Mouse (Mus musculus): ENCODE data around the gene Gpank1. TPM values are rescaled to one million over a fixed set of nuclear protein-coding genes. Genes with fewer than 3 reads are reported as not detected.

Gene Gpank1
- total RNA-seq (2021), result 10 to 100 TPM; 10.7 to 14.6 TPM
- long read RNA-seq, transcript Gpank1-202 (3 exons, 1,518 nt), result major isoform, 12 of 26 reads
- long read RNA-seq, partial matches to known transcripts, result 0 of 26 reads
- long read RNA-seq, other reads (novel, unspliced or antisense), result 12 of 26 reads

DNA sequence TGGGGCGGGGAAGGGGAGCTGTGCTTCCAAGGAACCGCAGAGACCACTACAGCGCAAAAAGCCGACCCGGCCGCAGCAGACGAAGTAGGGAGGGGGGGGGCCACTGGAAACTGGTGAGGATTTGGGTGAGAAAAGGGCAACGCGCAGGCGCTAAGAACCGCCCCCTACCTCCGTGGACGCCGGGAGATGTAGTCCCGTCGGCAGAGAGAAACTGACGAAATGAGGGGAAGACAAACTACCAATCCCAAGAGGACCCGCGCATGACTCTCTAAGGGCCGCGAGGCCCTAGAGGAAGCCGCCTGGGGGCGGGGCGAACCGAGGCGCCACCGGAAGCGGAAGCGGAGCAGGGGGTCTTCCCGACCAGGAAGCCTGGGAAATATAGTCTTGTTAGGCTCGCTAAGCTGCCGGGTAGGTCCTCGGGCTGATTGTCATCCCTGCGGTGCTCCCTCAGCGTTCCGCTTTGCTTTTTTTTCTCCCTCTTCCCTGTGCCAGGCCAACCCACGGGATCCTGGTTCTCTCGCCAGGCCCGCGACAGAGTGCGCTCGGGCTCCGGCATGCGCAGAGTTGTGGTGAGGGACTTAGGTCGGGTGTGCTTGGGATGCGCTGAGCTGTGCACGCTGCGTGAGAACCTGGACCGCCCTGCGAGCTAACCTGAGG, at the start of gene Gpank1:
Gene Gpank1 (plus strand): TSS at position 313 of the 657 bp plus-strand sequence.
- peak; percentile 96 to 97 for DNase-seq (ENCODE audit: low spot score in 2 of 2)

DNA sequence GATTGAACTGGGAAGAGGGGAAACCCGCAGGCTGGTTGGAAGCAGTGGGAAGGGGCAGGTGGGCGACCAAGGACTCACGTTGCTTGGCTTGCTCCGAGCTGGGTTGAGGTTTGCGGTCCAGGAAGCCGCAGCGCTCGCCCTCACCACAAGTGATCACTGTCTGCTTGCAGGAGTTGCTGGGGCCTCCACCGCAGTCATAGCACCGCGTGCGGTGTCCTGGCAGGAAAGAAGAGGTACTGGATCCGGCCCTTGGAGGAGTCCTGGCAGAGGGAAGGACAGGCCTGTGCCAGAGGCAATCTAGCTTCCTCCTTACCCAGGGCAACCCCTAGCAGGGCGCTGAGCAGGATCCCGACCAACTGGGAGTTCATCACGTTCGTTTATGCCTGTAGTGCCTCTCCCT, 47.2 kb upstream of the Gpank1 start:
- no peak for DNase-seq (ENCODE audit: low spot score in 2 of 2)

DNA sequence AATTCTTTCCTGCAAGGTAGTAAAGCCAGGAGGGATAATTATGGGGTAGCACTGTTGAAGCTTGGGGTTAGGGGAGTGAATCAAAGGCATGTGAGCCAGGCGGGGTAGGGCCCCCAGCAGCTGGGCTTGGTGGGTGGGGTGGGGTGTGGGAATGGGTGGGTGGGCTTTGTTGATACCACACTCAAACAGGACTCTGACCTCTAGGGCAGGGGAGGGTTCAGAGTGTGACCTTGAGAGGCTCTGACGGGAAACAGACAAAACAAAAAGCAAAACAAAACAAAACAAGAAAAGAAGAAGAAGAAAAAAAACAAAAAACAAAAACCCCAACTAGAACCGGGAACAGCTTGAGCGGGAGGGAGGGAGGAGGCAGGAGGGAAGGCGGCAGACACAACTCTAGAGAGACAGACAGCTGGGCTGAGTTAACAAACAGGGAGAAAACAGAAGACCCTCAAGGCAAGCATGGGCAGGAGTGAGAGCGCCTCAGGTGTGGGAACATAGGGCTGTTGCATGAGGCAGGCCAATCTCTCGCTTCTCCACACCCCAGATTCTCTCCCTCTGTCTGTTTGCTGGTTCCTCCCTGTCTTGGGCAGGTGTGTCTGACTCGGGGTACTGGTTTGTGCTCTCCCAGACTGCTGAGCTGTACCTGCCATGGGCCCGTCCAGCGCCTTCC, 44.6 kb upstream of the Gpank1 start, which contains the start of gene Ly6g6e:
Gene Ly6g6e (plus strand): TSS at position 396 of the 670 bp plus-strand sequence.
- DNase-seq (ENCODE audit: low spot score in 2 of 2), result no peak

DNA sequence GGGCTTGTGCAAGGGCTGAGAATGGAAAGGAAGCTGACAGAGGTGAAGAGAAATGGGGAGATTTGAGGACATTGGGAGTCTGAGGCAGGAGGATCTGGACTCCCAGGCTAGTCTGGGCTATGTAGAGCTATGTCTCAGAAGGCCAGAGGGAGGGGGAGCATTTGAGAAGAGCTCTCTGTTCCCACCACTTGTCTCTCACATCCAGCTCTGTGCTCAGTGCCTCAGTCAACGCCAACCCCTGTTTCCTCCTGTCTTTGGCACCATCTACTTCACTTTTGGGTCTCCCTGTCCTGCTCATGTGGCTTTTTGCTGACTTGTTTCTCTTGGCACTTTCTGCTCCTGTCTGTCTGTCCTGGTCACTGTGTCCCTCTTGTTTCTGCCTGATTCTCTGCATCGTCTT, 44.0 kb upstream of the Gpank1 start:
- no peak for DNase-seq (ENCODE audit: low spot score in 2 of 2)

DNA sequence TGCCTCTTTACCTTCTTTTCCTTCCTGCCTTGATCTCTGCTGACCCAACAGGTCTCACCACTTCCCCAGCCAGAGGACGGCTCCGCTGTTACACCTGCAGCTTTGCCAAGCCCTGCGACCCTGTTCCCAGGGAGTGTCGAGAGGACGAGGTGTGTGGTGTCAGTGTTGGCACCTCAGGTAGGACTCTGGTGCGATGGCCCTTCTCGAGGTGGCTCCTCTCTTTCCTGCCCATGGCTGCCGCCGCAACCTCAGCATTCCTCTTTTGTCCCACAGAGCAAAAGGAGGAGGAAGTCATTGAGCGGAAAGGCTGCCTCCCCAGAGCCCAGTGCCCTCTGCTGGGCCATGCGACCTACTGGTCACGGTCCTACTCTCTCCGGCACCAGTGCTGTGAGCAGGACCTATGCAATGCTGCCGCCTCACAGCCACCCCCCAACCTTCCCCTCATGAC, 43.4 kb upstream of the Gpank1 start, which contains the start of gene Ly6g6d:
Gene Ly6g6d (minus strand): TSS at position 280 of the 448 bp plus-strand sequence.
- DNase-seq (ENCODE audit: low spot score in 2 of 2), result peak in 1 of 2 experiments; percentile 43

DNA sequence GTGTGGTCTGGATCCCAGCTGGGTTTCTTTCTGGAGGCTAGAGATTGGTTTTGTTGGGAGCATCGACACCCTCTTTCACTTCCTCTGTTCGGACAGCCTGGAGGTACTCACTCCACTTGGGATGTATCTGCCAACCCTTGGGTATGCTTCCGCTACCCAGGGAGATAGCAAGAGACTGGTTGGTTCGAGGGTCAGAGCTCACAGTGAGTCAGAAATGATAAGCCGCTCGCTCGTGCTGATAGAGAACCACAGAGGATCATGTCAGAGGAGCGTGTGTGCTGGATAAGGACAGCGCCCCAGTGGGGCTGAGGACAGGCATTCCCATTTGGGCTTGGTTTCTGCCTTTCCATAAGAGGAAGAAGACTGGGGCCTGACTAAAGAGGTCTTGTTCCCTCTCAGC, 41.5 kb upstream of the Gpank1 start:
- no peak for DNase-seq (ENCODE audit: low spot score in 2 of 2)

DNA sequence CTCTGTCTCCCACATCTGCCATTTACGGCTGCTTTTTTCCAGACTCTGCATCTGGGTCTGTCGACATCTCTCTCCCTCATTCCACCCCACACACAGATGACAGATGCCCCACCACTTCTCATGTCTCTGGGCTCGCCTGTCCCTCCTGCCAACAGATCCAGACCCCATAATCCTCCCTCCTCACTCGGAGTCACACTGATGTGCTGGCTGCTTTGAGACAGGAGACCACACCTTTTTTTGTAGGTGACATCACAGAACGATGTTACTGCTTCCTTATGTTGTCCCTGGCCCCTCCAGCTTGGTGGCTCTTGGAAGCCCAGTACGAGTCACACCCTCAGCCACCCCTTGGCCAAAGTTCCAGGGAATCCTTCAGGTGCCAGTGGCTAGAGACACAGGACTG, 41.0 kb upstream of the Gpank1 start:
- no peak for DNase-seq (ENCODE audit: low spot score in 2 of 2)

DNA sequence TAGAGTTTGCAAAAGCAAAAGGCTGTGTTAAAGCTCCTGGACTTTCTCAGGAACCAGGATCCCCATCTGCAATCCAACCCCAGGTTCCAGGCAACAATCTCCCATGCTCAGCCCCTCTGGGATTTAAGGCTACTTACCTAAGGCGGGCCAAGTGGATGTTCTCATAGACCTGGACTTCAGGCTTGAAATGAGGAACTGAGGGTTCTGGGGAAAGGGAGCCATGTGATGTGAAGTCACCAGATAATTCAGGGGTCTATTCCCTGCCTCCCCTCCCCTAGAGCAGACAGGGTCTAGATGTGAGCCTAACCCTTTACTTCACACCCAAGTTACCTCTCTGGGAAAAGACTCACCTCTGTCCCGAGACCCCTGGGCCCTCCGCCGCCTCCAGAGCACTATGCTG, 40.5 kb upstream of the Gpank1 start:
- no peak for DNase-seq (ENCODE audit: low spot score in 2 of 2)

DNA sequence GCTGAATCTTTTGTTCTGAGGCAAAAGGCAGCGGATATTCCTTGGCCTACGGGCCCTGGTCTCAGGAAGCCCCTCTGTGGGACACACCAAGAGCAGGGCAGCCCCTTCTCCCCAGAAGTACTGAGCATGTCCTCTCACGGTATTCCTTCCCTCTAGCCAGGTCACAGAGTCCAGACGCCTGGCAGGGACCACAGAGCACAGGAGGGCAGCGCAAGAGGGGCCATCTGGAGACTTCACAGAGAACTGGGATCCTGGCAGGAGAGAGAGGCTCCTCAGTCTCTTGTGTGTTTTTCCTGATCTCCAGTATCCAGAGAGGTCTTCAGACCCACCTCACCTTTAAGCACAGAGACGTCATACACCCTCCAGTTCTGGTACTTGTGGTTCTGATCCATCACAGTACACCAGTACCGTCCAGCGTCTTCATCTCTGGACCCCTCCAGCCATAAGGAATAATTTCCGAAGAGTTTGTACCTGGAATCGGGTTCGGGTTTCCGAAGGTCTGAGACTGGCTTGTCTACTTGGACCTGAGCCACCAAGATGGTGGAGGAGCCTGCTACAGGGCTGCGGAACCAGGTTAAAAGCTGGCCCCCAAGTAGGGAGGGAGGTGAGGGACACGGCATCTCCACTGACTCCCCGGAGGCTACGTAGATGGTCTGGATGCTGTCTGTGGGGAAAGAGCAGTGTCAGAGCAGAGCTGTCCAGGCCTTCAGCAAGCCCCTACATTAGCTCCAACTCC, 38.2 kb upstream of the Gpank1 start:
- no peak for DNase-seq (ENCODE audit: low spot score in 2 of 2)

DNA sequence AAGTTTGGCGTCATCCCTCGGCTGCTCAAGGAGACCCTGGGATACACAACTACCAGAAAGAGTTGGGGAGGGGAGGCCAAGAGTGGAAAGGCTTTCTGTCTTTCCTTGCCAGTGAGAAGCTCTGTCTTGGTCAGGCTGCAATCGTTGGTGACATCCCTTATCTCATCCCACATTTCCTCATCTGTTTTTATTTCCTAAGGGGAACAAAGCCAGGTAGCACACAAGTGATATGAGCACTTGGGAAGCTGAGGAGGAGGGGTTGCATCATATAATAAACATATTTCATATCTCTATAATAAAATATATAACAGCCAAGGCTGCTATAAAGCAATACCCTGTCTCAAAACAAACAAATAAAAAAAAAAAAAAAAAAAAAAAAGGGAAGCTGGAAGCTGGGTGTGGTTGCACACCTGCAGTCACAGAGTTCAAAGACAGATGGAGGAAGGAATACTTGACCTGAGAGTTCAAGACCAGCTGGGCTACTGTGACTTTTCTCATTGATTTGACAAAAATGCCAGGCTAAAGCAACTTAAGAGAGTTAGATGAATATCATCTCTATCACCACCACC, 37.2 kb upstream of the Gpank1 start:
- no peak for DNase-seq (ENCODE audit: low spot score in 2 of 2)

DNA sequence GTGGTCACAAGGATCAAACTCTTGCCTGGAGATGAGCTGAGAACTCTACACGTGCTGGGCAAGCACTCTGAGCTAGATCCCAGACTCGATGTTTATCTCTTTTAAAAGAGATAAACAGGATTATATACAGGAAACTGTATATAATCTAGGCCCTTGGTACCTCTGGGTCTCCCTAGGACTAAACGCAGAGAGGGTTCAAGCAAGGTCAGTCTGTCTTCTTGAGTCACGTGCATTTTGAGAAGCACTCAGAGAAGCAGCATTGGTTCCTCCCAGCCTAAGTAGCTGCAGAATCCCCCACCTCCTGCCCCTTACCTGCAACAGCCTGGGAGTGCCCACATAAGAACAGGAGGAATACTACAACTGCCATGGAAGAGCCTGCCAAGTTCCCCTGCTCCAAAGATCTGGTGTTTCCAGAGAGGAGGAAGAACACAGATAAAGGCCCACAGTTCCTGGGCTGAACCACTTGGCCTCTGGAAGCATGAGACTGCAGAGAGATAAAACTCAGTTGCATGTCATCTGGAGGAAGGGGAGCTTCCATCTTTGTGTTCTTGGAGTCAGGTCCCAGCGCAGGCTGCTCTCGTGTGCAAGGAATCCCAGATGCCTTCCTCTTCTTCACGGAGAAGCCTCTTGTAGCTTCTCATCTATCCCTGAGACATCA, 35.9 kb upstream of the Gpank1 start, which contains the start of gene Ly6g6f:
Gene Ly6g6f (minus strand): TSS at position 403 of the 658 bp plus-strand sequence.
- no peak for DNase-seq (ENCODE audit: low spot score in 2 of 2)

DNA sequence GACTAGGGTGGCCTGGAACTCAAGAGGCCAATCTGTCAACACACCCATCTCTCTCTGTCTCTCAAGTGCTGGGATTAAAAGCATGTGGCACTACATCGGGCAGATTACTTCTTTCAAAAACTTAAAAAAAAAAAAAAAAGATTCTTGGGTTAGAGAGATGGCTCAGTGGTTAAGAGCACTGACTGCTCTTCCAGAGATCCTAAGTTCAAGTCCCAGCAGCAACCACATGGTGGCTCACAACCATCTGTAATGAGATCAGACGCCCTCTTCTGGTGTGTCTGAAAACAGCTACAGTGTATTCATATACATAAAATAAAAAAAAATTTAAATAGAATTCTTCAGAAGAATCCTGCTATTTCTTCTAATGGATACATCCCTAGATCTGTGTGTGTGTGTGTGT, 33.1 kb upstream of the Gpank1 start:
- DNase-seq (ENCODE audit: low spot score in 2 of 2), result no peak

DNA sequence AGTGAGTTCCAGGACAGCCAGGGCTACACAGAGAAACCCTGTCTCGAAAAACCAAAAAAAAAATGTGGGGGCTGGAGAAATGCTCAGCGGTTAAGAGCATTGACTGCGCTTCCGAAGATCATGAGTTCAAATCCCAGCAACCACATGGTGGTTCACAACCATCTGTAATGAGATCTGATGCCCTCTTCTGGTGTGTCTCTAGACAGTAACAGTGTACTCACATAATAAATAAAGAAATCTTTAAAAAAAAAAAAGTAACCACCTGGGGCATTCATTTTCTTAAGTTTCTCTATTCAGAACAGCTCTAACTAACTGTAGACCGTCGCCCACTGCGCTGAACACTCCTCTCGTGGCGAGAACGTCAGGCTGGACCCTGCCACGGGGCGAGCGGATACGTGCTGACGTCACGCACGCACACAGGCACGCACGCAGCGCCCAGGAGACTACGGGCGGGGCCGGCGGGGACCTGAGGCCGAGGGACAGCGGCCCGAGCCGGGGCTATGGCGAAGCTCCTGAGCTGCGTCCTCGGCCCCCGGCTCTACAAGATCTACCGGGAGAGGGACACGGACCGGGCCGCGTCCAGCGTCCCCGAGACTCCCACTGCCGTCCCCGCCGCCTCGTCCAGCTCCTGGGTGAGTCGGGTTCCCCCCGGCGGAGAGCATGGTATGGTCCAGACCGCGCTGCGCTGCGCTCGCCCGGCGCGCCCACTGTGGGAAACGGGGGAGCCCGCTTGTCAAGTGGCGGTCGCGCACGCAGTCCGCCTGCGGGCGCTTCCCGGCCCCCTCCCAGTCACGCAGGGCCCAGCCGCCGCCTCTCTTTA, 32.2 kb upstream of the Gpank1 start, which contains the start of gene Abhd16a:
Gene Abhd16a (plus strand): TSS at position 439 of the 820 bp plus-strand sequence.
- peak; percentile 94 to 95 for DNase-seq (ENCODE audit: low spot score in 2 of 2)

DNA sequence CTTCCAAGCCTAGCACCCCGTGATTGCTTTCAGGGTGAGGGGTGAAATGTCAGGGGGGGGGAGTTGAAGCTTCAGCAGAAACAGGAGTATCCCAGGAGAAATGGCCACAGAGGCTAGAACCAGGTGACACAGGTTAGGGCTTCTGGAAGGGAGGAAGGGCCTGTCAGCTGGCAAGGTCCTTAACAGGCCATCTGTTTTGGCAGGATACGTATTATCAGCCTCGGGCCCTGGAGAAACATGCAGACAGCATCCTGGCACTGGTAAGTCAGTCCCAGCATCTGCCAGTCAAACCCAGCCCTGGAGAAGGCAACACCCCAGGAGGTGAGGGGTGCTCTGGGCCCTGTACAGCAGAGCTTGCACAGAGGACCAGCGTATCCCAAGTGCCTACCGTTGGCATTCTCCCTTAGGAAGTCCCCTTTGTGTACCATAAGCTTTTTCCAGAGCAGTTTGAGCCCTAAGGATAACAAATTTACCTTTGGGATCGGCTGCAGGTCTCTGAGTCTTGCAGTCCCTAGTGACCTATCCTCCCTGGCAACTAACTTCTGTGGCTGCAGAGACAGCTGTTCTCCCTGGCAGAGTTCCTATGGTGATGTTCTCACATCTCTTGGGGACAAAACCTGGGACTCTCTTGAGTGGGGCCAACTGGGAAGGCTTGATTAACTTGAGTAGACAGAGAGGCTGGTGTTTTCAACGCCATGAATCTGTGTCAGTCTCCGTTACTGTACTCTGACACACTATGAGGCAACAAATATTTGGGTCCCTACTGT, 30.9 kb upstream of the Gpank1 start:
- no peak for DNase-seq (ENCODE audit: low spot score in 2 of 2)

DNA sequence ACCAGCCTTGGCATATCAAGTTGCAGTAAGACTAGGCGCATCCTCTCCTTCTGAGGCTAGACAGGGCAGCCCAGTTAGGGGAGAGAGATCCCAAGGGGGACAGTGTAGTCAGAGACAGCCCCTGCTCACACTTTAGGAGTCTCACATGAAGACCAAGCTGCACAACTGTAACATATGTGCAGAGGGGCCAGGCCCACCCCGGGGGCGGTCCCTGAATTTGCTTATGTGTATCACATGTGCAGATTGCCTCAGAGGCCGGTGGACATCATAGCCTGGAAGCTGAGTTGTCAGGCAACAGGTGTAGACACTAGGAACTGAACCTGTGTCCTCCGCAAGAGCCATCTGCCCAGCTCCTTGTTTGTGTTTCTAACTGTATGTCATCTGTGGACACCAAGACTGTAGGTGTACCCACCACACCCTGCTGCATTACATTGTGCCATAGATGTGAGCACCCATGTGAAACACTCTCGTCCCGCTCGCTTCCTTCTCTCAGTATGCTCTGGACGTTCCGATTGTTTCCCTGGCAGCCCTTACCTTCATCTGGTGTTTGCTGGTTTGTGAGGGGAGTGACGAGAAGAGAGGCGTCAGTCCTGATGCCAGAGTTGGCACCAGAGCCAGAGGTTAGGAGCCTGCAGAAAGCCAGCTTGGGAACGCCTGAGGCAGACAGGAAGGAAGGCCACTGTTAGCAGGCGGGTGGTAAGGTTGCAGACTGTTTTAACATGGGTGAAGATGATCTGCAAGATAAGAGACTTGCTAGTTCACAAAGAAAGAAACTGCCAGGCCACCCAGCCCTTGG, 28.7 kb upstream of the Gpank1 start:
- no peak for DNase-seq (ENCODE audit: low spot score in 2 of 2)

DNA sequence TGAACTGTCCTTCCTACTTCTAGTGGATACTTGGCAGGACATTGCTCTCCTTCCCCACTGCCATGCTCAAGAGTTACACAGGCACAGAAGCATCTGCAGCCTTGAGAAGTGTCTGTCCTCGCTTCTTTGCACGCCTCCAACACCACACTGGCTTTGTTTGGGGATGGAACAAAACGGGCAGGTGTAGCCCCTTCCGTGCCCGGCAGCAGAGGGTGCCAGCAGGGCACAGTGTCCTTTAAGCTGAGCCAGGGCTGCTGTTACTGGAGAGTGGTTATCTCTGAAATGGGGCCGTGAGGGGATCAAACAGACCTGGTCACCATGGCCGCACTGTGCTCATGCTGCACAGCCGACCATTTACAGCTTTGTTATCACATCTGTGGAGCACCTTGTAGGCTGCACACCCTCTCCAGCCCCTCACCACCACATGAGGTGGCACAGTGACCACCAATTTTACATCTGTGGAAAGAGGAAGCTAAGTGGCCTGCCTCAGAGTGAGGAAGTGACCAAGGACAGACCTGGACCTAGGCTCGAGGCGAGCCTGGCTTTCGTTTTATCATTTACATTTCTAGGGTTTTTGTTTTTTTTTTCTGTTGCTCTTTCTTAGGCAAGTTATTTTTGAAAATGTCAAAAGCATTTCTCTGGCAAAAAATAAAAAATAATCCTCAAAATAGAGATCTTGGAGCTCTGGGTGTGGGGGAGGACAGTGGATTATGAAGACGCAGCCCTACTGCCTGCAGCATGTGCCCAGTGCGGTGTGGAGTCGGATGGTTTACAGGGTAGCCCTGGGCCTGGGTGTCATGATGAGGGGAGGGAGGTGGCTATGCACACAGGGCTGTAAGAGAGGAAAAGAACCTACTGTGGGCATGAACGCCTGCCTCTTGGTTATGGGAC, 26.5 kb upstream of the Gpank1 start:
- no peak for DNase-seq (ENCODE audit: low spot score in 2 of 2)

DNA sequence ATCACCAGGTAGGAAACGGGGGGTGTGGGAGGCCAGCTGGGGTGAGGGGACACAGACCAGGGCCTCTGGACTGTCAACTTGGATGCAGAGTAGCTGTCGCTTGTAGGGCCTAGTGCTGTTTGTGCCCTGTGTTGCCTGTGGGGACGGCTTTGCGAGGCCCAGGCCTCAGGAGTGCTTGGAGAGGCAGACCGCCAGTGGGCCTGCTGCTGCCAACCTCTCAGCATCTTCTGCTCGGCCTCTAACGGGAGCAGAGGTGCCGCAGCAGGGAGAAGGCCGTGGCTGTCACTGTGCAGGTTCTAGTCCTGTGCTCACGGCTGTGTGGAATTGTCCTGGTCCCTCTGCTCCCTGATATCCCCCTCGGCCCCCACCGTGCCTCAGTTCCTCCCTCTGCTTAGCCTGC, 24.7 kb upstream of the Gpank1 start:
- DNase-seq (ENCODE audit: low spot score in 2 of 2), result no peak
